Comparison of ENCODE assay signal across 8 mouse cellular contexts in the genomic region with DNA sequence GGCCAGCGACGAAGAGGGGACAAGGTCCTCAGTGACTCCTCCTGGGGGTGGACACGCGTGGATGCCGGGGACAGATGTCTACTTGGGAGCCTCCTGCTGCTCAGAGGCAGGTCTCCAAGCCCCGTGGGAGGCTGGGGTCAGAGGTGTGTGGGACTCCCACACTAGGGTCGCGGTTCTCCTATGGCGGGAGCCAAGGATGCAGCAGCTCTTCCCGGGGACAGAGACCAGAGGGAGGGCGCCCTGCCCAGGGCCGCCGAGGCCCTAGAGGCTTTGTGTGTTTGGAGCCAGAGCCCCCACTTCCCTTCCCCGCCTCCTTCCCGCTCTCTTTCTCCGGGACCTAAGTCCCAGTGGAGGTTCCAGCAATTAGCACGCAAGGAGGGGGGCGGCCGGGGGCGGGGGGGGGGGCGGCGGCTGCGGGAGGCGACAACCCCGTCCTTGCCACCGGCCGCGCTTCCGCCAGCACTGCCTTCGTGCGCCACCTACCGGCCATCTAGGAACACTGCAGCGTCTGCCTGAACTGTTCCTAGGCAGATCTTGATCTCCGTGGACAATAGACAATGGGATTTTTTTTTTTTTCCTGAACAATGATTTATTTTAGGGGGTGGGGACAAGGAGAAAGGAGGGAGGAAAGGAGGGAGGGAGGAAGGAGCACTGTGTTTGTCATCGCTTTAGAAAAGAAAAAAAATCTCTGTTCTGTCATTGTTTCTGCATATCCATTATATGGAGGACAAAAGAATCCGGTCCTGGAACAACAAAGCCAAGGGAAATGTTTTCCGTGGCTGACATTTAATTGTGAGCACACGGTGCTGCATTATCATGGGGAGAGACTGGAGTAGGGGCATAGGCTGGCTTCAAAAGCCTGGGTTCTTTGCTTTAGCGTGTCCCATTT.
DNase-seq lines count a peak whose midpoint lies in the region; ATAC-seq and TF ChIP-seq lines count a peak whose summit lies in the region.

No protein-coding gene starts in this region.

- H3K9ac ChIP-seq in embryonic facial prominence, embryonic 15.5 days, result peak overlapping the region; percentile 44
- H3K9ac ChIP-seq in heart, embryonic 15.5 days, result peak overlapping the region; percentile 73
- H3K9ac ChIP-seq in liver, embryonic 16.5 days (ENCODE audit: low read depth, low read length), result no peak overlapping the region
- peak overlapping the region; percentile 71 for H3K9ac ChIP-seq in neural tube, embryonic 11.5 days (ENCODE audit: low read length)
- H3K9ac ChIP-seq in stomach, embryonic 15.5 days, result peak overlapping the region; percentile 40; the same call in 1 of the 2 replicates

- H3K4me1 ChIP-seq in embryonic facial prominence, embryonic 15.5 days, result peaks cover 28% of the 10 kb centered on the region
- H3K4me1 ChIP-seq in heart, embryonic 15.5 days (replicated peaks), result peaks cover 26% of the 10 kb centered on the region
- H3K4me1 ChIP-seq in liver, embryonic 16.5 days (ENCODE audit: control insufficient read depth, low read depth, low read length), result no peaks in the 10 kb centered on the region; the same call in none of the 2 replicates
- peaks cover 5% of the 10 kb centered on the region for H3K4me1 ChIP-seq in neural tube, embryonic 11.5 days (ENCODE audit: control insufficient read depth, insufficient read depth, low read length)
- peaks cover 15% of the 10 kb centered on the region for H3K4me1 ChIP-seq in stomach, embryonic 15.5 days

- peak; percentile 92 for DNase-seq in brain, adult 2 months (ENCODE audit: low read depth, low spot score)
- peak; percentile 91 for DNase-seq in kidney, postnatal 10 days
- DNase-seq in neural tube, embryonic 11.5 days (ENCODE audit: low spot score), result peak; percentile 88

- 4% methylated on average over 39 of the region's 39 CpGs for WGBS in embryonic facial prominence, embryonic 15.5 days
- 5% methylated on average over 31 of the region's 39 CpGs for WGBS in heart, embryonic 15.5 days
- whole genome bisulfite sequencing in liver, embryonic 16.5 days (ENCODE audit: insufficient replicate concordance), result 5% methylated on average over 32 of the region's 39 CpGs
- 6% methylated on average over 24 of the region's 39 CpGs for WGBS in neural tube, embryonic 11.5 days
- WGBS in stomach, embryonic 15.5 days, result 4% methylated on average over 35 of the region's 39 CpGs

- H3K27ac ChIP-seq in embryonic facial prominence, embryonic 15.5 days (replicated peaks), result peak overlapping the region; percentile 28; the same call in 1 of the 2 replicates
- H3K27ac ChIP-seq in heart, embryonic 15.5 days, result peak overlapping the region; percentile 60
- H3K27ac ChIP-seq in liver, embryonic 16.5 days (ENCODE audit: low read length), result no peak overlapping the region
- H3K27ac ChIP-seq in neural tube, embryonic 11.5 days (ENCODE audit: low read depth, low read length), result peak overlapping the region; percentile 80
- H3K27ac ChIP-seq in stomach, embryonic 15.5 days, result peak overlapping the region; percentile 33; the same call in 1 of the 2 replicates

- H3K27me3 ChIP-seq in C2C12 (ENCODE audit: control insufficient read depth, insufficient read depth, insufficient read length), result no peaks in the 10 kb centered on the region
- H3K27me3 ChIP-seq in embryonic facial prominence, embryonic 15.5 days, result no peaks in the 10 kb centered on the region
- H3K27me3 ChIP-seq in heart, embryonic 15.5 days, result no peaks in the 10 kb centered on the region
- peaks cover 3% of the 10 kb centered on the region; the same call in 1 of the 2 replicates for H3K27me3 ChIP-seq in liver, embryonic 16.5 days (ENCODE audit: control insufficient read depth, insufficient read depth, low read depth, low read length)
- H3K27me3 ChIP-seq in neural tube, embryonic 11.5 days (ENCODE audit: control insufficient read depth, insufficient read depth, low read length), result no peaks in the 10 kb centered on the region
- H3K27me3 ChIP-seq in stomach, embryonic 15.5 days (replicated peaks), result no peaks in the 10 kb centered on the region

- H3K9me3 ChIP-seq in embryonic facial prominence, embryonic 15.5 days (replicated peaks), result no peaks in the 10 kb centered on the region
- H3K9me3 ChIP-seq in heart, embryonic 15.5 days (replicated peaks), result no peaks in the 10 kb centered on the region
- no peaks in the 10 kb centered on the region for H3K9me3 ChIP-seq in liver, embryonic 16.5 days (replicated peaks; ENCODE audit: control insufficient read depth, low read length)
- H3K9me3 ChIP-seq in neural tube, embryonic 11.5 days (ENCODE audit: control insufficient read depth, low read length), result no peaks in the 10 kb centered on the region
- no peaks in the 10 kb centered on the region for H3K9me3 ChIP-seq in stomach, embryonic 15.5 days

- no peak overlapping the region for H3K4me3 ChIP-seq in C2C12 (ENCODE audit: insufficient read depth, poor library complexity, severe bottlenecking)
- peak overlapping the region; percentile 49 for H3K4me3 ChIP-seq in embryonic facial prominence, embryonic 15.5 days (replicated peaks)
- peak overlapping the region; percentile 54 for H3K4me3 ChIP-seq in heart, embryonic 15.5 days
- H3K4me3 ChIP-seq in liver, embryonic 16.5 days (ENCODE audit: low read depth, low read length), result peak overlapping the region; percentile 44
- peak overlapping the region; percentile 34 for H3K4me3 ChIP-seq in neural tube, embryonic 11.5 days (ENCODE audit: low read depth, low read length)
- H3K4me3 ChIP-seq in stomach, embryonic 15.5 days (replicated peaks), result peak overlapping the region; percentile 47

- no peaks in the 10 kb centered on the region for H3K79me2 ChIP-seq in C2C12 (ENCODE audit: control insufficient read depth, insufficient read depth)

- H3K36me3 ChIP-seq in C2C12 (ENCODE audit: control insufficient read depth, insufficient read depth), result no peaks in the 10 kb centered on the region
- no peaks in the 10 kb centered on the region for H3K36me3 ChIP-seq in embryonic facial prominence, embryonic 15.5 days
- no peaks in the 10 kb centered on the region for H3K36me3 ChIP-seq in heart, embryonic 15.5 days
- no peaks in the 10 kb centered on the region for H3K36me3 ChIP-seq in liver, embryonic 16.5 days (ENCODE audit: control insufficient read depth, insufficient read depth)
- H3K36me3 ChIP-seq in neural tube, embryonic 11.5 days (ENCODE audit: control insufficient read depth, insufficient read depth, low read length), result no peaks in the 10 kb centered on the region
- no peaks in the 10 kb centered on the region for H3K36me3 ChIP-seq in stomach, embryonic 15.5 days

- ATAC-seq in embryonic facial prominence, embryonic 15.5 days (ENCODE audit: insufficient number of reproducible peaks, low FRiP score, low TSS enrichment, low read depth), result peak; percentile 68
- peak; percentile 66 for ATAC-seq in heart, embryonic 15.5 days (replicated peaks; ENCODE audit: insufficient number of reproducible peaks, insufficient read depth, low FRiP score, low read depth)
- ATAC-seq in liver, embryonic 16.5 days (ENCODE audit: low read depth), result peak; percentile 54
- ATAC-seq in neural tube, embryonic 11.5 days (ENCODE audit: insufficient read depth, low FRiP score, low TSS enrichment), result peak; percentile 87
- peak; percentile 54 for ATAC-seq in stomach, embryonic 15.5 days (ENCODE audit: insufficient read depth, low FRiP score, low read depth)

- H3K79me3 ChIP-seq in C2C12 (ENCODE audit: low read depth), result no peaks in the 10 kb centered on the region

- peak overlapping the region; percentile 81 for H3K4me2 ChIP-seq in embryonic facial prominence, embryonic 15.5 days (replicated peaks)
- H3K4me2 ChIP-seq in heart, embryonic 15.5 days, result peak overlapping the region; percentile 93
- H3K4me2 ChIP-seq in liver, embryonic 16.5 days (ENCODE audit: low read depth, low read length), result peak overlapping the region; percentile 61
- H3K4me2 ChIP-seq in neural tube, embryonic 11.5 days (ENCODE audit: low read depth), result peak overlapping the region; percentile 64
- H3K4me2 ChIP-seq in stomach, embryonic 15.5 days, result peak overlapping the region; percentile 91

- H3ac ChIP-seq in C2C12 (ENCODE audit: control insufficient read depth, insufficient read length, low read depth), result peak overlapping the region; percentile 78

- TF ChIP-seq CTCF in C2C12 (IDR thresholded peaks at IDR 0.05; ENCODE audit: control insufficient read depth, insufficient read depth, insufficient read length), result peak; percentile 95

TF ChIP-seq in C2C12, 6 proteins besides CTCF, POLR2A, EP300 and RAD21:
- no peak for TF ChIP-seq MYOD1 (IDR thresholded peaks at IDR 0.05; ENCODE audit: control insufficient read depth, insufficient read length, low read depth)
- no peak for TF ChIP-seq USF1 (IDR thresholded peaks at IDR 0.05; ENCODE audit: low read depth)
- no peak for TF ChIP-seq CEBPB (IDR thresholded peaks at IDR 0.05; ENCODE audit: low read depth)
- no peak for TF ChIP-seq MAX (IDR thresholded peaks at IDR 0.05)
- no peak for TF ChIP-seq MYOG (IDR thresholded peaks at IDR 0.05; ENCODE audit: control insufficient read depth, extremely low read depth, insufficient read length)
- no peak for TF ChIP-seq FOSL1 (IDR thresholded peaks at IDR 0.05; ENCODE audit: insufficient read depth, low read length, poor library complexity, severe bottlenecking)
